Mouse (Mus musculus) activated CD4-positive, CD25-positive, alpha-beta regulatory T cell (primary cell): ENCODE data around the gene Olfr517. TPM values are rescaled to one million over a fixed set of nuclear protein-coding genes. Genes with fewer than 3 reads are reported as not detected.

Experiments used
- polyA plus RNA-seq, 2 experiments: library from polyadenylated mRNA; unstranded; fragments of 100-300 nt; shearing (Covaris generic); gene quantifications; one replicate each; pipeline ENCODE4 v1.2.1; 2017

Olfr517 gene
- polyA plus RNA-seq = not detected

GRCm38 (mm10) chr7:108872279-108872678 lies at the start of gene Olfr517:
Gene Olfr517 (minus strand): TSS chr7:108872379.

GRCm38 (mm10) chr7:108894320-108894719 lies 22.1 kb upstream of the Olfr517 start, which contains the start of gene Olfr519:
Gene Olfr519 (minus strand): TSS chr7:108894420.

GRCm38 (mm10) chr7:108884906-108885305 lies 12.7 kb upstream of the Olfr517 start, which contains the start of gene Olfr518:
Gene Olfr518 (minus strand): TSS chr7:108885006.

GRCm38 (mm10) chr7:108850429-108850828 lies 21.8 kb downstream of the Olfr517 start, which contains the start of gene Olfr516:
Gene Olfr516 (minus strand): TSS chr7:108850529.

GRCm38 (mm10) chr7:108825897-108826296 lies 46.3 kb downstream of the Olfr517 start, which contains the start of gene Olfr514:
Gene Olfr514 (minus strand): TSS chr7:108825997.

Other genes with a start within 250 kb of the Olfr517 start
- gene Olfr508, start 242.4 kb downstream of the Olfr517 start, polyA plus RNA-seq = not detected
- gene Olfr509, start 220.5 kb downstream of the Olfr517 start, polyA plus RNA-seq = not detected
- gene Olfr510, start 206.0 kb downstream of the Olfr517 start, polyA plus RNA-seq = not detected
- gene Olfr512, start 159.1 kb downstream of the Olfr517 start, polyA plus RNA-seq = not detected
- gene Olfr513, start 121.4 kb downstream of the Olfr517 start, polyA plus RNA-seq = not detected
- not detected for gene Olfr514, start 46.4 kb downstream of the Olfr517 start, polyA plus RNA-seq
- not detected for gene Olfr516, start 21.9 kb downstream of the Olfr517 start, polyA plus RNA-seq
- gene Olfr518, start 12.6 kb upstream of the Olfr517 start, polyA plus RNA-seq = under 1 TPM in 1 of 2 experiments, not detected in 1; 0.41 TPM
- not detected for gene Olfr519, start 22.0 kb upstream of the Olfr517 start, polyA plus RNA-seq
- gene Nlrp10, start 57.8 kb upstream of the Olfr517 start, polyA plus RNA-seq = not detected
- 100 to 1,000 TPM; 153 to 182 TPM for gene Eif3f, start 62.0 kb upstream of the Olfr517 start, polyA plus RNA-seq
- under 1 TPM; 0.26 to 0.76 TPM for gene Tub, start 78.0 kb upstream of the Olfr517 start, polyA plus RNA-seq
- under 1 TPM in 1 of 2 experiments, not detected in 1; 0.11 TPM for gene Ric3, start 211.0 kb upstream of the Olfr517 start, polyA plus RNA-seq